Mouse (Mus musculus) olfactory bulb, adult 2 months (tissue): ENCODE results near the gene Mrpl46. TPM values are rescaled to one million over a fixed set of nuclear protein-coding genes. Genes with fewer than 3 reads are reported as not detected.

Experiments used
- H3K27ac ChIP-seq: fragments of 200-500 bp; 2 replicates; pipeline ENCODE4 v1.5.1; 2012; ENCODE audit warnings: low read depth, low read length; ENCODE audit not compliant: insufficient read depth
- H3K4me1 ChIP-seq: fragments of 200-500 bp; 2 replicates; pipeline ENCODE4 v1.6.1; 2012; ENCODE audit warnings: low read length; ENCODE audit not compliant: control insufficient read depth, insufficient read depth
- H3K4me3 ChIP-seq: fragments of 200-500 bp; 2 replicates; pipeline ENCODE4 v1.5.1; 2012; ENCODE audit warnings: mild to moderate bottlenecking, low read depth, low read length, moderate library complexity; ENCODE audit not compliant: insufficient read depth
- CTCF ChIP-seq: fragments of 200-500 bp; IDR thresholded peaks from 2 replicates; pipeline ENCODE4 v1.5.1; 2012; ENCODE audit warnings: low read depth, mild to moderate bottlenecking, low read length, moderate library complexity; ENCODE audit not compliant: insufficient read depth
- POLR2A ChIP-seq: fragments of 200-500 bp; IDR thresholded peaks from 2 replicates; pipeline ENCODE4 v1.6.1; 2012; ENCODE audit warnings: mild to moderate bottlenecking, low read depth, low read length, moderate library complexity; ENCODE audit not compliant: insufficient read depth
- WGBS: fragments of 180-500 bp; shearing (Covaris S2); methylation state at CpG from one replicate; pipeline ENCODE4 v1.1.7; 2018; 5-methylcytosine and 5-hydroxymethylcytosine counted together
- polyA plus RNA-seq: library from polyadenylated mRNA; stranded (reverse); fragments of >200 nt; gene quantifications from 2 replicates; pipeline ENCODE4 v1.2.4, GENCODE M21; 2012; ENCODE audit warnings: low replicate concordance; ENCODE audit not compliant: missing spikeins, insufficient read depth, insufficient read length

Mrpl46 gene
- polyA plus RNA-seq, result not detected in 2 replicates

DNA sequence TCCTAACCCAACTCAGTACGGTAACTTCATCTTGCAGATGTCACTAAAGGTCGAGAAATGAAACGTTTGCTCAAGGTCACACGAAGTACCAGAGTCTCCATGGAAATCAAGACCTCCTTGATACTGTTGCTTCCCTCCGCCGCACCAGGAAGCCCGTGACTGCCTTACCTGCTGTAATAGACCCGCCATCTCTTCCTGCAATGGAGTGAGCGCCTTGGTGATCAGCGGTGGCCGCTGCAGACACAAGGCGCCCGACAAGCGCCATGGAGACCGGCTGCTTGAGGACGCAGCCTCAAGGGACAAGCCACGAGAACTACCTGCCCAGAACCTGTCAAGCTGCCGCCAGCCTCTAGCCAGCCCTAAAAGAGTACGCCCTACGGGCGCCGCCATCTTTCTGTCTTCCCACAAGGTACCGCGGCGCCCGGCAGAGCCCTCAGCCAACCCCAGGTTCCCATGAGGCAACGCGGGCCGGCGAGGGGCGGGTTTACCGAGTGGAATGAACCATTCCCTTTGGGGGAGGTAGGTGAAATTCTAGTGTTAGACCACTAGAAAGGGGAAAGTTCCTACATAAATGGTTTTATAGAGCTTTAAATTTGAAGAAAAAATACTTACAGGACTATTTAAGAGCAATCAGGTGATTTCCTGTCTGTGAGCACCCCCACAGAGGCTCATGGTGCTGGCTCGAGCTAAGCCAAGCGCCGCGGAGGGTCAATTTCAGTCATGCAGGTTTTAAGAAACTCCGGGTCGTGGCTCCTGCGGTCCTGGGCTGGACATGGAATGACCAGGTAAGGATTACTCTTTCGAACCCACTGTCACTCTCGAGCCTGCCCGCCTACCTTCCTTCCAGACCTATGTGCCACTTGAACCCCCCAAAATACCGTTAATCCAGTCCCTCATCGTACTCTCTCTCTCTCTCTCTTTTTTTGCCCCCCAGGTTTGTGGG lies at the start of gene Mrpl46, which contains the start of gene Mrps11:
TSS of gene Mrpl46 (minus strand) at position 893 of the 943 bp plus-strand sequence.
TSS of gene Mrps11 (plus strand) at position 481 of the 943 bp plus-strand sequence.
- TF ChIP-seq POLR2A, result peak; percentile 42
- TF ChIP-seq CTCF, result no peak
- Histone ChIP-seq H3K4me3 (peak within 1 kb of the TSS; percentile 83), H3K27ac (no peak within 1 kb of the TSS), H3K4me1 (0 out of 2 replicates have a peak, but pooled peaks cover 2% of the 10 kb centered on the region)
- WGBS, result under 1% methylated on average over 44 of the region's 44 CpGs

- 92% methylated on average over 14 of the region's 14 CpGs for WGBS
- H3K27ac ChIP-seq, result no peak overlapping the region
- no peak overlapping the region for H3K4me3 ChIP-seq
- H3K4me1 ChIP-seq, result peaks cover 10% of the 10 kb centered on the region
- TF ChIP-seq CTCF (no peak), POLR2A (no peak)
These were observed 44.5 kb upstream of the Mrpl46 start for GRCm38 (mm10) chr7:78827749-78828362.

DNA sequence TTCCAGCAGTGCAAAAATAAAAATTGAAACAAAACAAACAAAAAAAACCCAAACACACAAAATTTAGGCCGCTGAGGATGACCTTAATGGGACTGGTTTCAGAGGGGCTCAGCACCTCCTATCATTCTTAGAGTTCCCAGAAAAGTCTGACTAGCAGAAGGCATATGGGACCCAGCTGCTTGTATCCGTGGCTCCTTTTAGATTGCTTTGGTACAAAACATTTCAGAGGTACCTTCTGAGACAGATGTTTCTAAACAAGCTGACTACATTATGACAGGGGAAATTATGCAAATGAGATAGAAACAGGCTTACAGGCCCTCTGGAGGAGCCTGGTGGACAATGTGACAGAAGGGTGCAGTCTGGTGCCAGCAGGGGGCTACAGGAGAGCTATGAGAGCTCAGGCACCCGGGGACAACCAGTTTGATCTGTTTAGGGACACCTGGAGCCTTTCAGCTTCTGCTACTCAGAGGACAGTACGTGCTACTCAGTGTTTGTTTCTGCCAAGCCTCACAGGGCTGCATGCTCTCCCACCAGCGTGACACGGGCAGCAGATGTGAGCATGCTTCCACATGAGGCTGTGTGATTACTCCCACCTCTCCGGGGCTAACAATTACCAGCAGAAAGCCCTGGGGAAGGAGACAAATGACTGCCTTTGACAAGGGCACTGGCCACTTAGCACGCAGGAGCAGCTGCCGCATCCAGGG lies 43.5 kb upstream of the Mrpl46 start:
- no peak for TF ChIP-seq POLR2A
- TF ChIP-seq CTCF, result no peak
- 47% methylated on average over 9 of the region's 9 CpGs for WGBS
- no peak overlapping the region for H3K4me3 ChIP-seq
- peak overlapping the region; percentile 64; the same call in 1 of the 2 replicates for H3K27ac ChIP-seq
- peaks cover 10% of the 10 kb centered on the region for H3K4me1 ChIP-seq

- peaks cover 4% of the 10 kb centered on the region; the same call in 1 of the 2 replicates for H3K4me1 ChIP-seq
- no peak overlapping the region for H3K27ac ChIP-seq
- no peak overlapping the region for H3K4me3 ChIP-seq
- TF ChIP-seq CTCF (no peak), POLR2A (no peak)
- 92% methylated on average over 12 of the region's 12 CpGs for WGBS
These were observed 35.0 kb upstream of the Mrpl46 start for GRCm38 (mm10) chr7:78818336-78818735.

- Histone ChIP-seq H3K4me1 (peaks cover 4% of the 10 kb centered on the region; the same call in 1 of the 2 replicates), H3K27ac (no peak overlapping the region), H3K4me3 (no peak overlapping the region)
- TF ChIP-seq POLR2A, result no peak
- TF ChIP-seq CTCF, result no peak
These were observed 31.4 kb upstream of the Mrpl46 start for GRCm38 (mm10) chr7:78814766-78815165.

- TF ChIP-seq CTCF, result no peak
- TF ChIP-seq POLR2A, result no peak
- Histone ChIP-seq H3K4me3 (no peak overlapping the region), H3K4me1 (peaks cover 4% of the 10 kb centered on the region; the same call in 1 of the 2 replicates), H3K27ac (no peak overlapping the region)
- 85% methylated on average over 6 of the region's 6 CpGs for WGBS
These were observed 30.5 kb upstream of the Mrpl46 start for GRCm38 (mm10) chr7:78813791-78814190.

- Histone ChIP-seq H3K4me1 (no peaks in the 10 kb centered on the region), H3K4me3 (no peak overlapping the region), H3K27ac (no peak overlapping the region)
- TF ChIP-seq POLR2A (no peak), CTCF (no peak)
- WGBS, result 87% methylated on average over 4 of the region's 4 CpGs
These were observed 23.9 kb upstream of the Mrpl46 start for GRCm38 (mm10) chr7:78807192-78807591.

DNA sequence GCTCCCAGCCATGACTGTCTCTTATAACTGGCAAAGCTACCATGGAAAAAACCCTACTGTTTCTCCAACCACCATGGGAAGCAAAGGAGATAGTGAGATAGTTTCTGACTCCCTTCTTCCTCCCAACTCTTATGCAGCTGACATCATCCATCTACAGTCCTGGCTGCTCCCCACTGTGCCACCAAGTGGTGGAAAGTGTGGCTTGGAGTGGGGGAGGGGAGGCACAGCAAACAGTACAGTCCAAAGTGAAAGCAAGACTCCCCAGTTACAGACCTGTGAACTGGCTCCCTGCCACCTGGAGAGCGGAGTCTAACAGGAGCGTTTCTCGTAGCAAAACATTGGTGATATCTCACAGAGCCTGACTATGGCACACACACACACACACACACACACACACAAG lies 20.5 kb upstream of the Mrpl46 start:
- Histone ChIP-seq H3K4me1 (no peaks in the 10 kb centered on the region), H3K4me3 (no peak overlapping the region), H3K27ac (no peak overlapping the region)
- TF ChIP-seq CTCF (no peak), POLR2A (no peak)
- WGBS, result 79% methylated on average over 3 of the region's 3 CpGs
